Mouse (Mus musculus): ENCODE results near the gene B4galt7. TPM values are rescaled to one million over a fixed set of nuclear protein-coding genes. Genes with fewer than 3 reads are reported as not detected.
A peak's percentile ranks its signal among the peaks of the same experiment; 100 is the strongest.

Gene B4galt7
- total and polyA plus RNA-seq, 3 experiments, result 8.5 to 11.7 (median 11.0) TPM

GRCm38 (mm10) chr13:55634639-55635127 is 35.0 kb downstream of the B4galt7 start, which contains the start of gene Ddx46:
Ddx46 (plus strand) TSS chr13:55635027.
- no peaks in the 10 kb centered on the region for H3K27me3 ChIP-seq (replicated peaks)
- dilution Hi-C loops (cut with MboI; ENCODE audit: extremely low pct_ligation_motif_present, extremely low pct_unique_long_range_greater_than_20kb, low sequenced_read_pairs), result no loop called here
- H3K27ac ChIP-seq (ENCODE audit: insufficient read depth, low read depth), result 0 out of 2 replicates have a peak within 1 kb of the TSS, but pooled peaks have one; percentile 20
- H3K4me1 ChIP-seq (ENCODE audit: control insufficient read depth in 1 of 2, insufficient read depth in 2 of 2), result peaks cover 6 to 23% of the 10 kb centered on the region in 2 experiments; a peak in 3 of 4 replicates
- in situ Hi-C loops (cut with MboI; ENCODE audit: low pct_ligation_motif_present, low pct_unique_long_range_greater_than_20kb, low sequenced_read_pairs), result no loop called here
- H3K79me2 ChIP-seq (replicated peaks; ENCODE audit: control insufficient read depth, extremely low read depth, insufficient read depth, poor library complexity, severe bottlenecking), result peaks cover 33% of the 10 kb centered on the region
- no peaks in the 10 kb centered on the region for H3K9me3 ChIP-seq (replicated peaks; ENCODE audit: low read length)
- peak within 1 kb of the TSS; percentile 95 for H3K4me2 ChIP-seq (ENCODE audit: insufficient read depth, low read depth, poor library complexity, severe bottlenecking)
- peak; percentile 95 for TF ChIP-seq ELF1 (IDR thresholded peaks at IDR 0.05; ENCODE audit: low read depth, low read length)
- TF ChIP-seq PAX5 (IDR thresholded peaks at IDR 0.05; ENCODE audit: low read length), result no peak
- TF ChIP-seq MAZ (IDR thresholded peaks at IDR 0.05; ENCODE audit: low read depth, low read length), result 0 out of 2 replicates have a peak, but pooled peaks have one; percentile 43
- TF ChIP-seq TBP (conservative IDR thresholded peaks at IDR 0.05; ENCODE audit: low read depth, low read length), result peak; percentile 75
- peak; percentile 94 for TF ChIP-seq GABPA (IDR thresholded peaks at IDR 0.05; ENCODE audit: insufficient replicate concordance, low read depth, low read length)
- peak; percentile 59 for TF ChIP-seq ZMIZ1 (IDR thresholded peaks at IDR 0.05; ENCODE audit: low read depth, low read length)
- TF ChIP-seq HCFC1 (IDR thresholded peaks at IDR 0.05; ENCODE audit: low read depth, low read length), result peak; percentile 94
- no peak for TF ChIP-seq UBTF (IDR thresholded peaks at IDR 0.05; ENCODE audit: low read depth, low read length)
- peak; percentile 29 for TF ChIP-seq IRF4 (IDR thresholded peaks at IDR 0.05; ENCODE audit: low read depth, low read length)
- TF ChIP-seq POLR2AphosphoS2 (IDR thresholded peaks at IDR 0.05; ENCODE audit: low read depth, low read length), result peak; percentile 83
- TF ChIP-seq CHD2 (IDR thresholded peaks at IDR 0.05; ENCODE audit: low read length), result no peak
- peak; percentile 39 to 89 for TF ChIP-seq CTCF (conservative IDR thresholded peaks at IDR 0.05 in 1 of 2, IDR thresholded peaks at IDR 0.05 in 1 of 2; ENCODE audit: low read depth in 2 of 2, low read length in 2 of 2)
- TF ChIP-seq MAFK (IDR thresholded peaks at IDR 0.05; ENCODE audit: insufficient replicate concordance, low read length), result no peak
- TF ChIP-seq SIN3A (IDR thresholded peaks at IDR 0.05; ENCODE audit: low read length), result peak; percentile 96
- peak; percentile 65; the same call in 1 of the 2 replicates for TF ChIP-seq MAX (IDR thresholded peaks at IDR 0.05; ENCODE audit: low read length)
- TF ChIP-seq MEF2A (IDR thresholded peaks at IDR 0.05; ENCODE audit: borderline replicate concordance, low read depth, low read length), result peak; percentile 72
- peak; percentile 74 for TF ChIP-seq NRF1 (IDR thresholded peaks at IDR 0.05; ENCODE audit: low read depth, low read length)
- TF ChIP-seq ZKSCAN1 (IDR thresholded peaks at IDR 0.05; ENCODE audit: borderline replicate concordance, low read depth, low read length), result no peak
- TF ChIP-seq NELFE (IDR thresholded peaks at IDR 0.05; ENCODE audit: low read depth, low read length), result peak; percentile 91
- no peak for TF ChIP-seq MYC (IDR thresholded peaks at IDR 0.05; ENCODE audit: low read depth, low read length)
- peak; percentile 94 for TF ChIP-seq TCF12 (IDR thresholded peaks at IDR 0.05; ENCODE audit: low read depth, low read length)
- peak; percentile 78 for TF ChIP-seq MXI1 (IDR thresholded peaks at IDR 0.05; ENCODE audit: low read depth, low read length)
- TF ChIP-seq BHLHE40 (IDR thresholded peaks at IDR 0.05; ENCODE audit: low read depth, low read length), result 0 out of 2 replicates have a peak, but pooled peaks have one; percentile 27
- TF ChIP-seq KAT2A (IDR thresholded peaks at IDR 0.05; ENCODE audit: insufficient replicate concordance, low read length), result peak; percentile 87; the same call in 1 of the 2 replicates
- TF ChIP-seq JUND (conservative IDR thresholded peaks at IDR 0.05; ENCODE audit: low read depth, low read length), result no peak
- TF ChIP-seq POLR2A (IDR thresholded peaks at IDR 0.05; ENCODE audit: low read depth, low read length), result peak; percentile 89
- no peak for TF ChIP-seq E2F4 (IDR thresholded peaks at IDR 0.05; ENCODE audit: insufficient replicate concordance, low read depth, low read length)
- no peak for TF ChIP-seq RCOR1 (conservative IDR thresholded peaks at IDR 0.05; ENCODE audit: low read depth, low read length)
- peak within 1 kb of the TSS; percentile 95 to 98 (median 96) for H3K4me3 ChIP-seq (replicated peaks in 1 of 3; ENCODE audit: low read depth in 2 of 3, low read length in 2 of 3, poor library complexity in 1 of 3)
- peak within 1 kb of the TSS; percentile 88 for H3K9ac ChIP-seq (ENCODE audit: insufficient read depth, low read depth)
- peaks cover 16 to 62% of the 10 kb centered on the region in 2 experiments for H3K36me3 ChIP-seq (replicated peaks in 1 of 2; ENCODE audit: control insufficient read depth in 1 of 2, insufficient read depth in 1 of 2, low read length in 1 of 2)
- DNase-seq (ENCODE audit: extremely low read depth), result peak; percentile 81

Data from CH12.LX (cell line).